ENCODE assay signal across 8 mouse cellular contexts in the genomic region with DNA sequence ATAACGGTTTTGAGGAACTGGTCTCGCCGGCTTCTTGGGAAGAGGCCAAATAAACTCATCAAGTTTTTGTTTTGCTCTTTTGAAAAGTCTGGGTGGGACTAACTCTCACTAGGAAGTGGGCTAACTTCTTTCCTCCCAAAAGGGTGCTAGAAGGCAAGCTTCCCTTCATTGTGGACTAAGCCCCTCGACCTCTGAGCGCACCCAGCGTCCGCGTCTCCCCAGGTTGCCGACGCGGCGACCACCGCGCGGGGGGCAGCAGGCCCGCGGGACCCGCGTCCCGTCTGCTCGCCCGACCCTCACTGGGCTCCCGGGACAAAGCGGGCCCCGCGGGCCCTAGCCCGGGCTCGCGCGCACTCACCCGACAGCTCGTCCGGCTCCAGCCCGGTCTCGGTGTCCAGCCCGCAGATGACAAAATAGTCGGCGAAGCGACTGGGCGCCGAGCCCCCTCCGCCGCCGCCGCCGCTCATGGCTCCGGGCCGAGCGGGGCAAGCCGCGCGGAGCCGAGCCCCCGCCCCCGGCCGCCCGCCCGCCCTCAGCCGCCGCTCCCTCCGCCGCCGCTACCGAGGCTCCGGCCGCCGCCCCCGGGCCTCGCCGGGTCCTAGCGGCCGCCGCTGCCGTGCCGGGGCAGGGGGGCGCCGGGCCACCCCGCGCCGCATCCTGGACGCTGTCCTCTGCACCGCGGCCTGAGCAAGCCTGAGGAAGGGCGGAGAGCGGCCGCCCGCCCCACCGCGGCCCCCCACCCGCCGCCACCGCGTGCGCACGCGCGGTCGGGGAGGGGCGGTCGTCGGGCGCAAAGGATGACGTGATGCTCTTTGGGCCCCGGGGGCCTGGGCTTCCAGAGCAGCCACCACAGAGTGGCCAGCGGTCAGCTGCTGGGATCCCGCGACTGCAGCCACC. TPM values are rescaled to one million over a fixed set of nuclear protein-coding genes. Genes with fewer than 3 reads are reported as not detected.
DNase-seq lines count a peak whose midpoint lies in the region; ATAC-seq lines count a peak whose summit lies in the region.

Dennd5a (minus strand) TSS at position 755 of the 897 bp plus-strand sequence.

- H3K4me2 ChIP-seq in hindbrain, embryonic 11.5 days (replicated peaks; ENCODE audit: low read depth, low read length): peak within 1 kb of the TSS; percentile 65

- ATAC-seq in hindbrain, embryonic 11.5 days (ENCODE audit: low FRiP score): peak; percentile 93

- no peaks in the 10 kb centered on the region for H3K9me3 ChIP-seq in hindbrain, embryonic 11.5 days (ENCODE audit: control insufficient read depth, low read length)

- H3K4me1 ChIP-seq in hindbrain, embryonic 11.5 days (replicated peaks; ENCODE audit: control insufficient read depth, insufficient read depth, low read length): 0 out of 2 replicates have a peak, but pooled peaks cover 6% of the 10 kb centered on the region

- peak; percentile 90 for DNase-seq in MN1 (ENCODE audit: low spot score)
- DNase-seq in cerebellum, adult 9-10 months: peak; percentile 82
- peak; percentile 53 to 74 for DNase-seq in frontal cortex, adult 2 months (ENCODE audit: extremely low spot score in 1 of 2, low spot score in 1 of 2)
- DNase-seq in hindbrain, embryonic 11.5 days (ENCODE audit: low spot score): peak; percentile 92
- peak; percentile 76 to 80 for DNase-seq in layer of hippocampus, postnatal 14 days (ENCODE audit: low spot score in 2 of 2)
- peak; percentile 78 for DNase-seq in lung, postnatal 14 days
- DNase-seq in retina, adult 2 months (ENCODE audit: low read depth, low spot score): peak; percentile 68
- peak; percentile 48 to 49 for DNase-seq in thymus, postnatal 36 days

- H3K27me3 ChIP-seq in hindbrain, embryonic 11.5 days (ENCODE audit: control insufficient read depth, insufficient read depth, low read length): no peaks in the 10 kb centered on the region

- under 1% methylated on average over 80 of the region's 107 CpGs for WGBS in hindbrain, embryonic 11.5 days

- peak within 1 kb of the TSS; percentile 88 for H3K4me3 ChIP-seq in hindbrain, embryonic 11.5 days (ENCODE audit: low read depth, low read length)

- no peaks in the 10 kb centered on the region for H3K36me3 ChIP-seq in hindbrain, embryonic 11.5 days (ENCODE audit: control insufficient read depth, insufficient read depth, low read length)

- peak within 1 kb of the TSS; percentile 89 for H3K27ac ChIP-seq in hindbrain, embryonic 11.5 days (ENCODE audit: low read depth, low read length)

- H3K9ac ChIP-seq in hindbrain, embryonic 11.5 days (ENCODE audit: low read depth, low read length): peak within 1 kb of the TSS; percentile 97

RNA-seq across cellular contexts. Expression of gene Dennd5a, which starts in this region (rescaled TPM):
- 220 and 223 TPM in 2 replicates for polyA plus RNA-seq in frontal cortex, adult 2 months (2012; rRNA removed)
- 52.5 and 57.3 TPM in 2 replicates for polyA plus RNA-seq in hindbrain, embryonic 11.5 days (2014; fragmentation: Nextera tagmentation; extraction: Ambion mirVana)
- 100 to 1,000 TPM; 182 to 205 TPM for total RNA-seq in layer of hippocampus, postnatal 14 days (2021)

Comparison
In these comparisons a context has a peak if more than half of its experiments do, and no peak if none do; other contexts are left out.
1. Peak in every context shown above with its lines: DNase-seq, ATAC-seq, H3K4me3 ChIP-seq and H3K27ac ChIP-seq.